Mouse (Mus musculus) MEL-GATA-1-ER (cell line): ENCODE measurements at regions not wholly inside any gene's neighbourhood (a gene's known extent, or its start where the extent isn't known, plus 50 kb on each side); places are given as distances from the start of the nearest gene placed in this dataset.

ENCODE experiments used
- DNase-seq: peaks from one replicate; pipeline ENCODE4 v3.0.0-alpha.2; 2012; ENCODE audit warnings: low read depth; ENCODE audit errors: extremely low read depth

DNA sequence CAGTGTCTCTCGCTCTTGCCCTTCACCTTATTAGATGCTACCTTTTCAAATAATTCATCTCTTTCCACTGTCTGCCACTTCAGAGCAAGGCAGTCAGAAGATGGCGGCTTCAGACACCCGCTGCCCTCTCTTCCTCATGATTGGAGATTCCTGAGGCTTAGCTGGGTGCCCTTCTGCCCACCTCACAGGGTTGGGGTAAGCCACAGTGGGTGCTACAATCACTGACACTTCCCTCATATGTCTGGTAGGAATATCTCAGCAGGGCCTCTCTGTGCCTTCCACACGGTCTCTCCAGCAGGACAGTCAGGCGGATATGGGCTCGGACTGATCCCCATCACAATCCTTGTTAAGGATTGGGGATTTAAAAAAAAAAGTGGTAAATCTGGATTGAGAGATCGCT lies 53.2 kb upstream of the Rpl36-ps4 start:
- no peak for DNase-seq

DNA sequence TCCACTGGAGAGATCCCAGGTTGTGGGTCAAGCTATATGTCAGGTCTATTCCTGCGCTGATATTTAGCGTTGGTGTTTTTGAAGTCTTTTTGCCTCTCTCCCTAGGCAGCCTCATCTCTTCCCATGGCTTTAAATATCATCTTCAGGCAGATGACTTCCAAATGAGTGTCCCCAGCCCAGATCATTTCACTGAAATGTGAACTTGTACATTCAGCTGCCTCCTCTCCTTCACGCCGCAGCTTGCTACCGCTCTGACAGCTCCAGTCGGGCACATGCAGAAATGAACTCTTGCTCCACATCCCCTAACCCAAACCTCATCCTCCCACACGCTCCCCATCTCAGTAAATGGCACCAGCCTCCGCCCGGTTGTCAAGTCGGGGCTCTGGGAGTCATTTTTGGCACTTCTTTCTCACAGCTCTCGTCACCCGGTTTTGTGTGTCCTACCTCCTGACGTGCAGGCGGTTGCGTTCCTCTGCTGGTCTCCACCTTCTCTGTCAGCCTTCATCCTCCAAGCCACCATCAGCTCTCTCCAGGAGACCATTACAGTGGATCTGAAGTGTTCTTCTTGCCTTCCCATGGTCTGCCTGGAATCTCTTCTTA lies 54.0 kb upstream of the Rpl36-ps4 start:
- no peak for DNase-seq

DNA sequence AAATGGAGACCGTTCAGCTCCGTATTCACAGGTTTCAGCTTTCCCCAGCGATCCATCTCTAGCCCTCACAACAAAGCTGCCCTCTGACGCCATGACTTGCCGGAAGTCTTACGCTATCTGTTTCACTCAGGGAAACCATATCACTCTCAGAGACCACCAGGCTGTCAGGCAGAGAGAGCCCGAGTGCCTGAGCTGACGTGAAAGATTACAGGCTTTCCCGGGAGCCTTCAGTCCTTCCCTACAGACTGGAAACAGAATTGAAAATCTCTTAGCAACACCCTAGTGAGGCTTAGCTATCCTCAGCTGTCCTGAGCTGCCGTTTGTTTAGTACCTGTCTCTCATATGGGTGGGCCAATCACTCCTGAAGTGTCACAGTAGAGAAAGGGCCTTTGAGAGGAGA lies 54.6 kb upstream of the Rpl36-ps4 start:
- peak; percentile 61 for DNase-seq

DNA sequence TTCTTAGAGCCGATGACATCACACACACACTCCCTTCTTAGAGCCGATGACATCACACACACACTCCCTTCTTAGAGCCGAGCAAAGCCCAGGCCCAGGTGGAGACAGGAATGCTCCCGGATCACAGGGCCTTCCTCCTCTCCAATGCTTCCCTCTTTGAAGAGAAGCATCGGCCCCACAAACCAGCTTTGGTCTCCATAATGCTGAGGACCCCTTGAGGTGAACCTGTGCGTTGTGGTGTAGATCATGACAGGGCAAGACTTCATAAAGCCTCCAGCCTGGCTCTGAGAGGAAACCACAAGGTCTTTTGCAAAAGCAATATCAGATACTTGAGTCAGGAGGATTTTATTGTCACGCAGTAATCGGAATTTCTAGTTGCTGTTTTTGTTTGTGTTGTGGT lies 55.3 kb upstream of the Rpl36-ps4 start:
- no peak for DNase-seq

DNA sequence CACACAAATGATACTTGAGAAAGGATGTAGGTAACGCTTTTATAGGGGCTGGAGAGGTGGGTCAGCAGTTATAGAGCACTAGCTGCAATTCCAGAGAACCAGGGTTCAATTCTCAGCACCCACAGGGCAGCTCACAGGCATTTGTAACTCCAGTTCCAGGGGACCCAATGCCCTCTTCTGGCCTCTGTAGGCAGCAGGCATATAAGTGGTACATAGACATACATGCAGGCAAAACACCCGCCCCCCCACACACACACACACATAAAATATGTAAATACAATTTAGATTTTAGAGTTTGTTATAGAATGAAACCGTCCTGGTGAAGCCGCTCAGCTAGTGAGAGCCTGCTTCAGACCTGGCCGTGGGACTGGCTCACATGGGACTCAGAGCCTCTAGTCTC lies 55.9 kb upstream of the Rpl36-ps4 start:
- no peak for DNase-seq

DNA sequence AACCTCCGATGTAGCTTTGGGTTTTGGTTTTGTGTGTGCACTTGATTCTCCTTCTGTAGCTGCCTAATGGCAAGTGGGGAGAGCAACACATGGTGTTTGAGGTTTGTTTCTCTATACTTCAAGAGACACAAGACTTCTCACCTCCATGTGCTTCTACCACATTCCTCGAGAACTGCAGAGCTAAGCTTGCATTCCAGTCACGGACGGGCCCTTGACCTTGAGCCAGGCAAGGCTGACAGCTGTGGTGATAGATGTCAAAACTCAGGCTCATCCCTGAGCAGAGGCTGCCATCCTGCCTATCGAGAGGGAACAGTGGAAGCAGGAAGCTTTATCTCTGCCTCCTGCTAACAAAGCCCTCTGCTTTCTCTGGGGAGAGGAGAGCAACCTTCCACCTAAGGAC lies 59.2 kb upstream of the Rpl36-ps4 start:
- DNase-seq, result no peak

DNA sequence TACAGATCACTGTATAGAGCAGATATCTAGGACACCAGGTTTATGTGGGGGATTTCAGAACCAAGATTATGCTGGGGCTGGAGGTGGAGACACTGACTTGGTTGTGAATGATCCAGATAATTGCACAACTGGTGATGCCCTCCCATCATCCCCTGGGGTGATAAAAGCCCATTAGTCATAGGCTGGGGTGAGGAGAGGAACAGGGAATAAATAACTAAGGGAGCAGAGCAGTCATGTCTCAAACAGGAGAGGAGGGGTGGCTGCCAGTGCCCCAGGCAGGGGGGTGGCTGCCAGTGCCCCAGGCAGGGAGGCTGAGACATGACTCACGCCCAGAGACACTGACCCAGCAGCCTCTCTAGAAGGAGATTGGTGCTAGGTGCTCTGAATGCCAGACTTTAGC lies 53.7 kb upstream of the Kcnk12 start:
- DNase-seq, result no peak

DNA sequence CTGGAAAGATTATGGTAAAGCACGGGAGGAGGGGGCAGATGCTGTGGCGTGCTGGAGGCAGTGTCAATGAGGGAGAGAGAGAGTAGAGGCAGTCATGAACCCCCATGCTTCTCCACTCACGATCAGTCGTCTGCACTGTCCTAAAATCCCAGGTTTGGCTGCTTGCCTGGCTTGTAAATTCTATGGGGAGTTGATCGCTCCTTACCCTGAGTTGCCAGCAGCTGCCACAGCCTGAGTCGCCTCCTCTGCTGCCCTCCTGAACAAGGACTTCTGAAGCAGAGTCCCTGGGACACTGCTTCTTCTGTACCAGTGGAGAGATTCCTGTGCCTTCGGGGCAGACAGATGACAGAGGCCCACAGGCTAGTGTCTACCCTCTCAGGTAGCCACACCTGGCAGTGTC lies 52.1 kb upstream of the Kcnk12 start:
- no peak for DNase-seq

DNA sequence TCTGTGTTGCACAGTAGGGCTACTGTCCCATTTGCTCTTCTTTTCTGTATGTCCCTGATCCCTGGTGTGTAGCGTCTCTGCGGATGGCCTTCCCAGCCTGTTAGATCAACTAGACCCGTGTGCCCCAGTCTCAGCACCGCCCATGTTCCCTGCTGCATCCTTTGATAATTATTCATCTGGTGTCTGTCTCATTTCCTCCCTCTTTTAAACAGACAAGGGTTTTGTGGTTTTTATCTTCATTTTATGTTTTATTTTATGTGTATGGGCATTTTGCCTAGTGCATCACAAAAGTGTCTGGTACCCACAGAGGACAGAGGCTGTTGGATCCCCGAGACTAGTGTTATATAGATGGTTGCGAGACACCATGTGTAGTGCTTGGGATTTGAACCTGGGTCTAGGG lies 51.6 kb upstream of the Kcnk12 start:
- DNase-seq, result no peak

DNA sequence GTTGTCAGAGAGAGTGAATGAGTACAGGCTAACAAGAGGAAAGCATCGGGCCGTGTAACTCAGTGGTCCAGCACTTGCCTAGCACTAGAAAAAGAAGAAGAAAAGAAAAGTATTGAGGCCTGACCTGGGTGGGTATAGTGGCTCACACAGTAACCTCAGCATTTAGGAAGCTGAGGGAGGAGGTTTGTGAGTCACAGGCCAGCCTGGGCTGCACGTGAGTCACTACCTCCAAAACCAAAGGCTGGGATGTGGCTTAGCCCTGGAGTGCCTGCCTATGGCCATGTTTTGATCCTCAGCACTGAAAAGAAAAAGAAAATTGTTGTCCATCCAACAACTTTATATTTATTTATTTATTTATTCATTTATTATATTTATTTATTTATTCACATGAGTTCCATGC lies 51.2 kb upstream of the Kcnk12 start:
- no peak for DNase-seq
